Mouse (Mus musculus) myocyte (in vitro differentiated cells): ENCODE results near the gene Adcyap1r1. TPM values are rescaled to one million over a fixed set of nuclear protein-coding genes. Genes with fewer than 3 reads are reported as not detected.

Source experiments
- H3K27me3 ChIP-seq: one replicate; pipeline ENCODE4 v1.6.1; 2011; ENCODE audit not compliant: control insufficient read depth, insufficient read depth, insufficient read length
- H3K36me3 ChIP-seq: one replicate; pipeline ENCODE4 v1.6.1; 2011; ENCODE audit not compliant: control insufficient read depth, insufficient read depth
- H3K4me2 ChIP-seq: one replicate; pipeline ENCODE4 v1.6.1; 2011; ENCODE audit warnings: low read depth, control low read depth
- H3K4me3 ChIP-seq: one replicate; pipeline ENCODE4 v1.5.1; 2011; ENCODE audit warnings: mild to moderate bottlenecking, control low read depth, moderate library complexity
- H3K79me2 ChIP-seq: one replicate; pipeline ENCODE4 v1.6.1; 2011; ENCODE audit not compliant: control insufficient read depth, insufficient read depth
- H3ac ChIP-seq: one replicate; pipeline ENCODE4 v1.6.1; 2011; ENCODE audit not compliant: control insufficient read depth, insufficient read length
- CEBPB ChIP-seq: IDR thresholded peaks from 2 replicates; pipeline ENCODE4 v1.6.1; 2011; ENCODE audit warnings: mild to moderate bottlenecking, moderate library complexity; ENCODE audit not compliant: poor library complexity, insufficient read depth, severe bottlenecking
- E2F4 ChIP-seq: IDR thresholded peaks from one replicate; pipeline ENCODE4 v1.6.1; 2011; ENCODE audit warnings: mild to moderate bottlenecking, control low read depth, moderate library complexity; ENCODE audit not compliant: insufficient read depth
- MAX ChIP-seq: IDR thresholded peaks from one replicate; pipeline ENCODE4 v1.6.1; 2011; ENCODE audit warnings: low read depth, mild to moderate bottlenecking, control low read depth
- MYOD1 ChIP-seq, 3 experiments: IDR thresholded peaks; one replicate each; pipeline ENCODE4 v1.6.1; 2011; ENCODE audit warnings: control low read depth in 2 of 3, low read depth in 2 of 3, mild to moderate bottlenecking in 2 of 3, moderate library complexity in 1 of 3; ENCODE audit not compliant: insufficient read length in 2 of 3, control insufficient read depth in 1 of 3
- MYOG ChIP-seq, 3 experiments: IDR thresholded peaks; one replicate each; pipeline ENCODE4 v1.6.1; 2011; ENCODE audit warnings: control low read depth in 2 of 3, low read depth in 2 of 3, mild to moderate bottlenecking in 2 of 3; ENCODE audit not compliant: insufficient read length in 2 of 3, control insufficient read depth in 1 of 3, insufficient read depth in 1 of 3
- POLR2A ChIP-seq: IDR thresholded peaks from one replicate; pipeline ENCODE4 v1.6.1; 2011; ENCODE audit warnings: low read depth, mild to moderate bottlenecking, control low read depth, moderate library complexity; ENCODE audit not compliant: insufficient read length
- POLR2AphosphoS2 ChIP-seq: IDR thresholded peaks from one replicate; pipeline ENCODE4 v1.6.1; 2011; ENCODE audit warnings: low read depth, control low read depth; ENCODE audit not compliant: insufficient read length
- REST ChIP-seq: IDR thresholded peaks from one replicate; pipeline ENCODE4 v1.6.1; 2011; ENCODE audit warnings: mild to moderate bottlenecking, control low read depth, moderate library complexity; ENCODE audit not compliant: insufficient read depth, insufficient read length
- SRF ChIP-seq: IDR thresholded peaks from one replicate; pipeline ENCODE4 v1.6.1; 2011; ENCODE audit warnings: low read depth; ENCODE audit not compliant: control insufficient read depth, insufficient read length
- TCF12 ChIP-seq: IDR thresholded peaks from one replicate; pipeline ENCODE4 v1.6.1; 2011; ENCODE audit warnings: mild to moderate bottlenecking, control low read depth; ENCODE audit not compliant: poor library complexity, insufficient read depth, severe bottlenecking
- TCF3 ChIP-seq: IDR thresholded peaks from one replicate; pipeline ENCODE4 v1.6.1; 2011; ENCODE audit warnings: low read depth, control low read depth; ENCODE audit not compliant: insufficient read length
- USF1 ChIP-seq: IDR thresholded peaks from one replicate; pipeline ENCODE4 v1.6.1; 2011; ENCODE audit warnings: low read depth, mild to moderate bottlenecking, control low read depth, moderate library complexity
- polyA plus RNA-seq: library from polyadenylated mRNA; unstranded; fragments of >200 nt; fragmentation: generic; extraction: Trizol; gene quantifications from one replicate; pipeline ENCODE4 v1.2.1, GENCODE M21; 2012; ENCODE audit warnings: missing spikeins

The Adcyap1r1 gene
- polyA plus RNA-seq, 1 experiment: not detected

DNA sequence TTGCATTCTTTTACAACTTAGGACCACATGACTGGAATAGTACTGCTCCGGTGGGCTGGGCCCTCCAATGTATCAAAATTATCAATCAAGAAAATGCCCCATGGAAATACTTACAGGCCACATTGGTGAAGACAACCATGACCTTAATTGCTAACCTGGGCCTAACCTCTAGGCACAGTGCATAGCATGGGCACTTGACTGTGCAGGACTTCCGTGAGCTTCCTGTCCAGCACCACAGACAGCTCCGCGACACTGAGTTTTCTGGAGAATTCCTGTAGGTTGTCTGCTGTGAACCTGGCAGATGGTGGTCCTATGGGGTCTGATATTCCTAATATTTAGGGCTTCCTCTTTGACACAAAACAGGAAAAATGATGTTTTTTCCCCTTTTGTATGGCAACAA lies 54.7 kb downstream of the Adcyap1r1 start:
- Histone ChIP-seq H3K4me2 (no peak overlapping the region), H3K27me3 (peaks cover 4% of the 10 kb centered on the region), H3ac (no peak overlapping the region), H3K4me3 (no peak overlapping the region), H3K79me2 (no peaks in the 10 kb centered on the region), H3K36me3 (no peaks in the 10 kb centered on the region)
- no peak for TF ChIP-seq CEBPB
- peak; percentile 80 for TF ChIP-seq REST

DNA sequence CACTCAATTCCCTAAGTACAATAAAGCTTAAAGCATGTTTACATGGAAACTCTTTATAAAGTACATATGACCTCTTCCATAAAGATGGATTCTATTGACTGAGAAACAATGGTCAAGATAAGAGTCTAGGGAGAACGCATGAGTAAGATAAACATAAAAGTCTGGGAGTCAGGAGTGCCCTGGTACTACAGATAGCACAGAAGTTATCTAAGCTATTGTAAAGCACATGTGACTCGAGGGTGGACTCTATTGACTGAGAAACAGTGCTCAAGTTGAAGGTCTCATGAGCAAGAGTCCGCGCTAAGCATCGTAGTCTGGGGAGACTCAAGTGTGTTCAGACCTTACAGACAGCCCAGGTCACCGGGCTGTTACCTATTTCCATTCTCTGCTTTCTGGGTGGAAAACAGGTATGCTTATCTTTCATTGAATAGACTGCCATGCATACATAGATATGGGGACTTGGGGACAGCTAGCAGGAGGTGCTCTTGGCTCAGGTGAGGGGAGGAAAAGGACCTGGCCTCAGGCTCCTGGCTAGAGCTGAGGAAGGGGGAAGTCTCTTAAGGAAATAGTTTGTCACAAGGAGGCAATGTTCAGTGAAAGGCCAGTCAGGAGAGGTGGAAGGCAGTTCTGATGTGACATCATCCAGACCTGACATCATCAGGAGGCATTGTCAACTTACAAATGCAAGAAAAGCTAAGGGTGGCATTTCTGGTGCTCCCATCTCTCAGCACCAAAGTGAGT lies 57.5 kb downstream of the Adcyap1r1 start:
- Histone ChIP-seq H3K36me3 (no peaks in the 10 kb centered on the region), H3K4me3 (no peak overlapping the region), H3ac (no peak overlapping the region), H3K27me3 (peaks cover 4% of the 10 kb centered on the region), H3K4me2 (no peak overlapping the region), H3K79me2 (no peaks in the 10 kb centered on the region)
- no peak for TF ChIP-seq CEBPB
- no peak for TF ChIP-seq POLR2A
- no peak for TF ChIP-seq MYOD1 (IDR thresholded peaks at IDR 0.05; ENCODE audit: control insufficient read depth in 1 of 3, insufficient read length in 2 of 3, low read depth in 2 of 3)
- no peak for TF ChIP-seq TCF12

DNA sequence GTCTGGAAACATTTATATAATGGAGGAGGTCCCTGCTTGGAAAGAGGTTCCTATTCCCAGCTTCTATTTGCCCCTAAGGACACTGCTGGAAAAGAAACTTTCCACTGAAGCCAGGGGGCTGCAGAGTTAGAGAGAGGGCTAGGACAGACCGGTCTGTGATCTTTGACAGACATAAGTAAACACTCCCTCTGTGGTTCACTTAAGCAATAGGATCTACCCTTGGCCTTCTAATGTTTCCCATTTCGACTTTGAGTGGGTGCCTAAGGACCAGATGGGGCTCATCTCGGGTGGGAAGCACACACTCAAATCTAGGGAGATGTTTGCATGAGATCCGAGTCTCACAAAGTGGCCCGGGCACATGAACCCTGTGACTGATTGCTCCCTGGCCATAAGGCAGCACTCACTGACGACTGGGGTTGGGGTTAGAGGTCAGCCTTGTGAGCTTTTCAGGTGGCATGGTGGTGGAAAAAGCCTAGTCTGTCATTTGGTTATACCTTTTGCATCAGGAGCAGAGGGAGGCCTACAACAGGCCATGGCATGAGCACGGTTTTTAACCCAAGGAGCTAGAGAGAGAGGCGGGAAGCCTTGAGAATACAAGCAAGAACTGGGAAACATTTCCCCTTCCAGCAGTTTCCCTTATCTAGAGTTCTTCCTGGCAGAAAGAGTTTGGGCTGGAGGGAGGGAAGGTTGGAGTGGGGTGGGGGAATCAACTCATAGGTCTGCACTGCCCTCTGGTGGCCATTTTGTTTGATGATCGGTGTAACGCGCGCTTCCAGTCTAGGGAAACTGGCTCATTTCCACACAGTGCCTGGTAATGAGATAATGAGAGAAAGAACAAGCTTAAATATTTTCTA lies 59.7 kb downstream of the Adcyap1r1 start:
- no peak overlapping the region for H3ac ChIP-seq
- TF ChIP-seq SRF: no peak
- H3K4me2 ChIP-seq: no peak overlapping the region
- H3K79me2 ChIP-seq: no peaks in the 10 kb centered on the region
- H3K4me3 ChIP-seq: no peak overlapping the region
- H3K27me3 ChIP-seq: peaks cover 4% of the 10 kb centered on the region
- H3K36me3 ChIP-seq: no peaks in the 10 kb centered on the region

DNA sequence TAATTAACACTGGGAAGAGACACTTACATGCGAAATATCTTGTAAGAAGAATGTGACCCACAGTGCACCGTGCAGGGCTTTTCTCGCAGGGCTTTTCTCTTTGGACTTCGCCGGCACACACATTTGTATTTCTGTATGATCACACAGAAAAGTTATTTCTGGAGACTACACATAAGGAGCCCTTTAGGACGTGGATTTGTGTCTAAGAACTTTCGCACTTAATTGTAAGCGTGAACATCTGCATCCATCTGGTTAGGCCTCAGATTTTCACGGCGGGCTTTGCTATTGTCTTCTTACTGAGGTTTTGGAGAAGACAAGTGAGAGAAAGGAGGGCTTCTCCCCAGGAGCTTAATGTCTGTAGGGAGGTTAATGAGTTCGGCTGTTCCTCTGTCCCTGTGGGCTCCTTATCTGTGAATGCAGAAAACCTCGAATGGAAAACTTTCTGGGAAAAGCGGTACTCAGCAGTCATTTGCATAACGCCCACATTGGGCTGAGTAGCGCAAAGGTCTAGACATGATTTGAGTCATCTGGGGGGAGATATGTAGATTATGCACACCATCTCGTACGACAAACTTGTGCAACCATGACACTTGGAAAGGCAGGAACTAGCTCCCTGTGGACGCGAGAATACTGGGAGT lies 60.4 kb downstream of the Adcyap1r1 start:
- Histone ChIP-seq H3K36me3 (no peaks in the 10 kb centered on the region), H3K4me2 (no peak overlapping the region), H3K4me3 (no peak overlapping the region), H3K27me3 (peaks cover 4% of the 10 kb centered on the region), H3K79me2 (no peaks in the 10 kb centered on the region), H3ac (no peak overlapping the region)
- no peak for TF ChIP-seq CEBPB

DNA sequence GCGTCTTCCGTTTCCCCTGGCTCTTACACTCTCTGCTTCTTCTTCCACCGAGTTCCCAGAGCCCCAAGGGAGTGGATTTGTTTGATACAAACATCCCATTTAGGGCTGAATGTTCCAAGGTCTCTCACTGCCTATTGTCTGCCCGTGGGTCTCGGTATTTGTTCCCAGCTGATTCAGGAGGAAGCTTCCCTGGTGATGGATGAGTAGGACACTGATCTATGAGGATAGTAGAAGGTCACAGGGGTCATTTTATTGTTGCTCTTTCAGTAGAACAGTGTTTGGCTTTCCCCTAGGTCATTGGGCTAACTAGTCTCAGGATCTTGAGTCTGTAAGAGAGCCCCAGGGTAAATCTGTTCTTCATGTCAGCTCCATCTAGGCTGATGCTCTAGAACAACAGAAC lies 61.7 kb downstream of the Adcyap1r1 start:
- TF ChIP-seq TCF3: no peak
- no peak for TF ChIP-seq SRF
- TF ChIP-seq MAX: no peak
- TF ChIP-seq REST: no peak
- TF ChIP-seq POLR2A: no peak
- TF ChIP-seq CEBPB: no peak
- no peak for TF ChIP-seq TCF12
- no peak for TF ChIP-seq MYOG (IDR thresholded peaks at IDR 0.05; ENCODE audit: control insufficient read depth in 1 of 3, insufficient read depth in 1 of 3, insufficient read length in 2 of 3, low read depth in 2 of 3)
- no peak for TF ChIP-seq POLR2AphosphoS2
- no peaks in the 10 kb centered on the region for H3K79me2 ChIP-seq
- H3ac ChIP-seq: no peak overlapping the region
- H3K36me3 ChIP-seq: no peaks in the 10 kb centered on the region
- H3K4me3 ChIP-seq: no peak overlapping the region
- no peak overlapping the region for H3K4me2 ChIP-seq
- H3K27me3 ChIP-seq: no peaks in the 10 kb centered on the region

DNA sequence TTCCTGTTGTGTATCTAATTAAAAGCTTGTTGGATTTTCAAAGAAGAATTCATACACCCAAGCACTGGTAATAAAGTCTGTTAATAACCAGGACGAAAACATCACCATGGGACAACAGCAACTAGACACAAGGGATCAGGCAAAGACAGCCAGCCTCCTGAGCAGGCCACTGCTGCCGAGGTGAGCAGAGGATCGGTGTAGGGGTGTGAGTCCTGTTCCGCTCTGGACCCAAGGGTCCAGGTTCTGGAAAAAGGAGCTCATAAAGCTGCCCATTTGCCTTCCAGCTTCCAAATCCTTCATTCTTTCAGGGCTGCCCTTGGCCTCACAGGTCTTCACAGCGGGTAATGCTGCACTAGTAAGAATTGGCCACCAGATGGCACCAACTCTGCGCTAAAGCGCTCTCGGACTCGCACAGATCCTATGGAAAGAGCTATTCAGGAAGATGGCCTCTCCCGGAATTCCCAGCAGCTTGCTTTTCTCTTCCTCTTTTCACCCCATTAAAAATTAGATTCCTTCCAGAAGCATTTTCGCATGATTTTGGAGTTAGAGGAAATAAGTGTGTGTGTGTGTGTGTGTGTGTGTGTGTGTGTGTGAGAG lies 67.9 kb downstream of the Adcyap1r1 start:
- Histone ChIP-seq H3ac (no peak overlapping the region), H3K79me2 (no peaks in the 10 kb centered on the region), H3K36me3 (no peaks in the 10 kb centered on the region), H3K27me3 (no peaks in the 10 kb centered on the region), H3K4me2 (no peak overlapping the region), H3K4me3 (no peak overlapping the region)
- no peak for TF ChIP-seq TCF3
- TF ChIP-seq MYOD1 (IDR thresholded peaks at IDR 0.05; ENCODE audit: control insufficient read depth in 1 of 3, insufficient read length in 2 of 3, low read depth in 2 of 3): no peak
- no peak for TF ChIP-seq POLR2AphosphoS2
- no peak for TF ChIP-seq E2F4
- no peak for TF ChIP-seq CEBPB
- TF ChIP-seq MYOG (IDR thresholded peaks at IDR 0.05; ENCODE audit: control insufficient read depth in 1 of 3, insufficient read depth in 1 of 3, insufficient read length in 2 of 3, low read depth in 2 of 3): no peak
- TF ChIP-seq USF1: no peak
- TF ChIP-seq SRF: no peak
- no peak for TF ChIP-seq TCF12
- no peak for TF ChIP-seq MAX
